Mouse (Mus musculus) CD4-positive, CD25-positive, alpha-beta regulatory T cell (primary cell): ENCODE data around the gene Mid1ip1. TPM values are rescaled to one million over a fixed set of nuclear protein-coding genes. Genes with fewer than 3 reads are reported as not detected.

Experiments
- polyA plus RNA-seq: library from polyadenylated mRNA; unstranded; fragments of 100-300 nt; shearing (Covaris generic); gene quantifications from one replicate; pipeline ENCODE4 v1.2.1, GENCODE M21; 2017

Gene Mid1ip1
- polyA plus RNA-seq: 17.9 TPM

GRCm38 (mm10) chrX:10714696-10715140 is at the start of gene Mid1ip1:
Mid1ip1 (plus strand) TSS chrX:10715013.

Other genes starting within 250 kb of the Mid1ip1 start
- not detected for gene Tspan7, start 229.9 kb upstream of the Mid1ip1 start, polyA plus RNA-seq